Comparison of ENCODE assay signal across 8 mouse cellular contexts in the genomic region with DNA sequence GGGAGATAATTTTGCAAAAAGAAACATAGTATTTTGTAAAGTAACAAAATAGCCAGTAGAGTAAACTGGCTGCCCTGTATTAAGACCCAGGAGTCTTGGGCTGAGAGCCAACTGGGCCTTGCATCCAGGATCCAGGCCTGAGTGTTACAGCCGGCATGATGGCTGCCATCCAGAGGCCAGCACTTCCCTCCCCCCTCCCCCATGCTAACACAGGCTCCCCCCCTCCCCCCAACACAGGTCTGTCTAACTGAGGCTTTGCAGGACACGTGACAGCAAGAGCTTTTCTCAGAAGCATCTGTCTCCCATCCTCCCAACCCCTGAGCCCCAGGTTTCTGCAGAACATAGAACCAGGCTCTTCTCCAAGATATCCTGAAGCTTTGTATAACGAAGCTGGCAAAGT. TPM values are rescaled to one million over a fixed set of nuclear protein-coding genes. Genes with fewer than 3 reads are reported as not detected.
A peak's percentile ranks its signal among the peaks of the same experiment; 100 is the strongest.
DNase-seq lines count a peak whose midpoint lies in the region; ATAC-seq lines count a peak whose summit lies in the region.

No protein-coding gene starts in this region.

- intact Hi-C loops in heart, postnatal 25 days (cut with DNase I) = loop anchor here (5.0 kb wide), 1 partner anchor 46 kb away; no protein-coding TSS in a partner anchor

- H3K9ac ChIP-seq in embryonic facial prominence, embryonic 15.5 days = peak overlapping the region; percentile 65; the same call in 1 of the 2 replicates
- peak overlapping the region; percentile 71; the same call in 1 of the 2 replicates for H3K9ac ChIP-seq in midbrain, embryonic 14.5 days (replicated peaks; ENCODE audit: low read length)

- peak overlapping the region; percentile 94 for H3K4me3 ChIP-seq in embryonic facial prominence, embryonic 15.5 days (replicated peaks)
- H3K4me3 ChIP-seq in midbrain, embryonic 14.5 days (replicated peaks; ENCODE audit: low read depth, low read length) = peak overlapping the region; percentile 74

- peaks cover 26% of the 10 kb centered on the region; the same call in 1 of the 2 replicates for H3K36me3 ChIP-seq in embryonic facial prominence, embryonic 15.5 days
- H3K36me3 ChIP-seq in midbrain, embryonic 14.5 days (ENCODE audit: control insufficient read depth, insufficient read depth, low read length) = peaks cover 14% of the 10 kb centered on the region

- H3K4me2 ChIP-seq in embryonic facial prominence, embryonic 15.5 days (replicated peaks) = peak overlapping the region; percentile 68
- H3K4me2 ChIP-seq in midbrain, embryonic 14.5 days (ENCODE audit: low read length) = peak overlapping the region; percentile 66

- WGBS in embryonic facial prominence, embryonic 15.5 days = 10% methylated on average over 3 of the region's 3 CpGs
- 14% methylated on average over 3 of the region's 3 CpGs for WGBS in midbrain, embryonic 14.5 days

- peaks cover 21% of the 10 kb centered on the region for H3K4me1 ChIP-seq in embryonic facial prominence, embryonic 15.5 days
- peaks cover 24% of the 10 kb centered on the region for H3K4me1 ChIP-seq in midbrain, embryonic 14.5 days (ENCODE audit: control insufficient read depth, insufficient read depth, low read length)

- peak; percentile 34 for DNase-seq in CD4-positive, CD25-positive, alpha-beta regulatory T cell, adult 2 months (ENCODE audit: low read depth, low spot score)
- peak; percentile 68 for DNase-seq in adrenal gland, postnatal 14 days
- DNase-seq in heart, postnatal 25 days (ENCODE audit: low spot score) = peak; percentile 28
- peak; percentile 41 to 60 for DNase-seq in layer of hippocampus, postnatal 10 days (ENCODE audit: low spot score in 2 of 2)
- peak; percentile 75 for DNase-seq in midbrain, embryonic 14.5 days

- ATAC-seq in CD4-positive, CD25-positive, alpha-beta regulatory T cell, adult 4 months = no peak
- ATAC-seq in embryonic facial prominence, embryonic 15.5 days (ENCODE audit: insufficient number of reproducible peaks, low FRiP score, low TSS enrichment, low read depth) = no peak
- 0 out of 2 replicates have a peak, but pooled peaks have one; percentile 9 for ATAC-seq in midbrain, embryonic 14.5 days (ENCODE audit: low FRiP score, low TSS enrichment)
- ATAC-seq in erythroid progenitor cell, adult 5-6 weeks (replicated peaks; ENCODE audit: low FRiP score, poor library complexity, severe bottlenecking) = no peak

- H3K27ac ChIP-seq in embryonic facial prominence, embryonic 15.5 days (replicated peaks) = peak overlapping the region; percentile 89; the same call in 1 of the 2 replicates
- H3K27ac ChIP-seq in midbrain, embryonic 14.5 days (replicated peaks; ENCODE audit: low read depth, low read length) = 0 out of 2 replicates have a peak overlapping the region, but pooled peaks have one; percentile 74

- no peaks in the 10 kb centered on the region for H3K9me3 ChIP-seq in embryonic facial prominence, embryonic 15.5 days (replicated peaks)
- H3K9me3 ChIP-seq in midbrain, embryonic 14.5 days (ENCODE audit: control insufficient read depth, low read length) = no peaks in the 10 kb centered on the region

- H3K27me3 ChIP-seq in embryonic facial prominence, embryonic 15.5 days = no peaks in the 10 kb centered on the region
- no peaks in the 10 kb centered on the region for H3K27me3 ChIP-seq in midbrain, embryonic 14.5 days (ENCODE audit: control insufficient read depth, insufficient read depth, low read length)

RNA-seq across cellular contexts. Expression of a gene that starts 1.0 kb away (rescaled TPM):
- polyA plus RNA-seq in CD4-positive, CD25-positive, alpha-beta regulatory T cell, adult 4 months (2017; shearing (Covaris generic)) = 100 to 1,000 TPM; 217 to 229 TPM
- 547 and 568 TPM in 2 replicates for total RNA-seq in adrenal gland, postnatal 14 days (2021)
- polyA plus RNA-seq in embryonic facial prominence, embryonic 15.5 days (2015; fragmentation: Nextera tagmentation; extraction: Ambion mirVana) = 271 and 272 TPM in 2 replicates
- total RNA-seq in heart, postnatal 25 days (2021) = 1,000 to 10,000 TPM; 1,413 to 1,444 TPM
- total RNA-seq in layer of hippocampus, postnatal 10 days (2021) = 100 to 1,000 TPM; 294 to 312 TPM
- polyA plus RNA-seq in midbrain, embryonic 14.5 days (2014; fragmentation: Nextera tagmentation; extraction: Ambion mirVana) = 419 and 525 TPM in 2 replicates
- total RNA-seq in erythroid progenitor cell, adult 5-6 weeks (2015; ENCODE audit: low replicate concordance) = 30.6 and 51.6 TPM in 2 replicates
- 54.4 and 57.5 TPM in 2 replicates for total RNA-seq in erythroid progenitor cell, adult 5-6 weeks (2017; ENCODE audit: low replicate concordance)

RNA-seq across cellular contexts. Expression of a gene that starts 1.1 kb away (rescaled TPM):
- polyA plus RNA-seq in CD4-positive, CD25-positive, alpha-beta regulatory T cell, adult 4 months (2017; shearing (Covaris generic)) = 10 to 100 TPM; 18.2 to 24.9 TPM
- total RNA-seq in adrenal gland, postnatal 14 days (2021) = 22.2 and 26.3 TPM in 2 replicates
- polyA plus RNA-seq in embryonic facial prominence, embryonic 15.5 days (2015; fragmentation: Nextera tagmentation; extraction: Ambion mirVana) = 32.7 and 34.9 TPM in 2 replicates
- total RNA-seq in heart, postnatal 25 days (2021) = 1 to 10 TPM; 5.7 to 7.4 TPM
- total RNA-seq in layer of hippocampus, postnatal 10 days (2021) = 10 to 100 TPM; 26.3 to 28.8 TPM
- 32.2 and 40.3 TPM in 2 replicates for polyA plus RNA-seq in midbrain, embryonic 14.5 days (2014; fragmentation: Nextera tagmentation; extraction: Ambion mirVana)
- 2.5 and 8.3 TPM in 2 replicates for total RNA-seq in erythroid progenitor cell, adult 5-6 weeks (2015; ENCODE audit: low replicate concordance)
- total RNA-seq in erythroid progenitor cell, adult 5-6 weeks (2017; ENCODE audit: low replicate concordance) = 1.8 and 2.4 TPM in 2 replicates

RNA-seq across cellular contexts. Expression of a gene that starts 43.6 kb away (rescaled TPM):
- 10 to 100 TPM; 48.3 to 58.9 TPM for polyA plus RNA-seq in CD4-positive, CD25-positive, alpha-beta regulatory T cell, adult 4 months (2017; shearing (Covaris generic))
- total RNA-seq in adrenal gland, postnatal 14 days (2021) = 21.4 and 22.1 TPM in 2 replicates
- polyA plus RNA-seq in embryonic facial prominence, embryonic 15.5 days (2015; fragmentation: Nextera tagmentation; extraction: Ambion mirVana) = 26.6 and 28.2 TPM in 2 replicates
- 10 to 100 TPM in 1 of 2 experiments, 1 to 10 TPM in 1; 9.9 to 14.6 TPM for total RNA-seq in heart, postnatal 25 days (2021)
- 10 to 100 TPM; 16.4 to 17.5 TPM for total RNA-seq in layer of hippocampus, postnatal 10 days (2021)
- 21.1 and 26.0 TPM in 2 replicates for polyA plus RNA-seq in midbrain, embryonic 14.5 days (2014; fragmentation: Nextera tagmentation; extraction: Ambion mirVana)
- 21.4 and 24.1 TPM in 2 replicates for total RNA-seq in erythroid progenitor cell, adult 5-6 weeks (2015; ENCODE audit: low replicate concordance)
- 26.2 and 33.1 TPM in 2 replicates for total RNA-seq in erythroid progenitor cell, adult 5-6 weeks (2017; ENCODE audit: low replicate concordance)
